Mouse (Mus musculus) liver, postnatal 0 days (tissue): ENCODE measurements at regions not wholly inside any gene's neighbourhood (a gene's known extent, or its start where the extent isn't known, plus 50 kb on each side); places are given as distances from the start of the nearest gene placed in this dataset.

Experiments used
- CTCF ChIP-seq: sonication (generic); IDR thresholded peaks from 2 replicates; pipeline ENCODE4 v1.5.1; 2016; ENCODE audit warnings: antibody characterized with exemption, low read depth
- EP300 ChIP-seq: IDR thresholded peaks from 2 replicates; pipeline ENCODE4 v1.6.1; 2016; ENCODE audit warnings: antibody characterized with exemption, low read depth, mild to moderate bottlenecking

- no peak for TF ChIP-seq CTCF
- TF ChIP-seq EP300 = no peak
Measured at GRCm38 (mm10) chr17:45217126-45217525, 216.4 kb downstream of the Cdc5l start.
